Mouse (Mus musculus) forebrain, embryonic 14.5 days (tissue): ENCODE measurements around the gene Prkag1. TPM values are rescaled to one million over a fixed set of nuclear protein-coding genes. Genes with fewer than 3 reads are reported as not detected.

ENCODE experiments used
- polyA plus RNA-seq: library from polyadenylated mRNA; unstranded; fragments of >200 nt; fragmentation: Nextera tagmentation; extraction: Ambion mirVana; gene quantifications from 2 replicates; pipeline ENCODE4 v1.2.1, GENCODE M21; 2014

The Prkag1 gene
- polyA plus RNA-seq, 1 experiment from 2014 or later: 82.1 TPM

Other genes starting within 250 kb of the Prkag1 start
- gene Adcy6, start 221.4 kb downstream of the Prkag1 start, polyA plus RNA-seq: 6.4 and 10.4 TPM in 2 replicates
- gene Cacnb3, start 200.7 kb downstream of the Prkag1 start, polyA plus RNA-seq: 75.9 and 95.4 TPM in 2 replicates
- gene Ddx23, start 168.6 kb downstream of the Prkag1 start, polyA plus RNA-seq: 18.2 and 24.3 TPM in 2 replicates
- gene Rnd1, start 154.1 kb downstream of the Prkag1 start, polyA plus RNA-seq: 6.3 and 6.8 TPM in 2 replicates
- gene Ccdc65, start 123.3 kb downstream of the Prkag1 start, polyA plus RNA-seq: 3.2 and 3.3 TPM in 2 replicates
- 2.6 and 3.8 TPM in 2 replicates for gene Fkbp11, start 103.3 kb downstream of the Prkag1 start, polyA plus RNA-seq
- gene Arf3, start 68.3 kb downstream of the Prkag1 start, polyA plus RNA-seq: 31.7 and 41.4 TPM in 2 replicates
- gene Wnt10b, start 53.4 kb downstream of the Prkag1 start, polyA plus RNA-seq: not detected in 2 replicates
- gene Wnt1, start 41.7 kb downstream of the Prkag1 start, polyA plus RNA-seq: 0.56 TPM in 1 of 2 replicates, not detected in the other
- gene Ddn, start 22.0 kb downstream of the Prkag1 start, polyA plus RNA-seq: 0.33 and 0.57 TPM in 2 replicates
- 8.0 and 12.2 TPM in 2 replicates for gene Kmt2d, start 39.7 kb upstream of the Prkag1 start, polyA plus RNA-seq
- 30.3 and 33.5 TPM in 2 replicates for gene Rhebl1, start 63.0 kb upstream of the Prkag1 start, polyA plus RNA-seq
- 0.18 and 0.36 TPM in 2 replicates for gene Dhh, start 67.0 kb upstream of the Prkag1 start, polyA plus RNA-seq
- gene Lmbr1l, start 86.7 kb upstream of the Prkag1 start, polyA plus RNA-seq: 10.9 TPM in 2 replicates
- gene Tuba1b, start 103.0 kb upstream of the Prkag1 start, polyA plus RNA-seq: 1,499 and 1,719 TPM in 2 replicates
- not detected in 2 replicates for gene Gm49450, start 122.0 kb upstream of the Prkag1 start, polyA plus RNA-seq
- 18,182 and 18,289 TPM in 2 replicates for gene Tuba1a, start 122.2 kb upstream of the Prkag1 start, polyA plus RNA-seq
- 56.7 and 93.1 TPM in 2 replicates for gene Tuba1c, start 198.4 kb upstream of the Prkag1 start, polyA plus RNA-seq
- gene Prph, start 223.7 kb upstream of the Prkag1 start, polyA plus RNA-seq: 0.84 and 1.0 TPM in 2 replicates
- gene Troap, start 243.1 kb upstream of the Prkag1 start, polyA plus RNA-seq: 11.0 and 13.6 TPM in 2 replicates